Mouse (Mus musculus) left cerebral cortex, adult 2 months (tissue): ENCODE results near the gene Gm10134. TPM values are rescaled to one million over a fixed set of nuclear protein-coding genes. Genes with fewer than 3 reads are reported as not detected.
A peak's percentile ranks its signal among the peaks of the same experiment; 100 is the strongest.
"Not testable (repeated sequence)": the region's sequence is repeated elsewhere in the genome, so short reads cannot be mapped to it uniquely, and the experiment has no call there.

Experiments used
- DNase-seq, 2 experiments: peaks; one replicate each; pipeline ENCODE4 v3.0.0; 2021 to 2022; ENCODE audit warnings: low spot score in 2 of 2, mixed read lengths in 1 of 2; ENCODE audit errors: extremely low spot score in 1 of 2
- H3K27ac ChIP-seq: fragments of 200-600 bp; 2 replicates; pipeline ENCODE4 v1.8.1; 2022
- H3K4me3 ChIP-seq: fragments of 200-600 bp; 2 replicates; pipeline ENCODE4 v1.8.1; 2022
- CTCF ChIP-seq: fragments of 200-600 bp; IDR thresholded peaks from 2 replicates; pipeline ENCODE4 v1.8.1; 2022; ENCODE audit warnings: antibody characterized with exemption, mild to moderate bottlenecking, moderate library complexity
- intact Hi-C: fragments of 180-260 bp; cut with DNase I; formaldehyde crosslinking; loops from one replicate; pipeline ENCODE4 v1.15.1; 2025
- long read RNA-seq, 2 experiments: library from polyadenylated mRNA; stranded (forward); transcript quantifications; one replicate each; pipeline ENCODE4 v2.0.0; 2021; ENCODE audit warnings: borderline mapping rate in 2 of 2
- total RNA-seq, 2 experiments: library from RNA; stranded (reverse); gene quantifications; 2 replicates each; pipeline ENCODE4 v1.2.3; 2021

Gene Gm10134
- total RNA-seq, result 1 to 10 TPM in 1 of 2 experiments, not detected in 1; 1.9 TPM
- long read RNA-seq, experiment 1, result 0 reads
- long read RNA-seq, experiment 2, result 0 reads

DNA sequence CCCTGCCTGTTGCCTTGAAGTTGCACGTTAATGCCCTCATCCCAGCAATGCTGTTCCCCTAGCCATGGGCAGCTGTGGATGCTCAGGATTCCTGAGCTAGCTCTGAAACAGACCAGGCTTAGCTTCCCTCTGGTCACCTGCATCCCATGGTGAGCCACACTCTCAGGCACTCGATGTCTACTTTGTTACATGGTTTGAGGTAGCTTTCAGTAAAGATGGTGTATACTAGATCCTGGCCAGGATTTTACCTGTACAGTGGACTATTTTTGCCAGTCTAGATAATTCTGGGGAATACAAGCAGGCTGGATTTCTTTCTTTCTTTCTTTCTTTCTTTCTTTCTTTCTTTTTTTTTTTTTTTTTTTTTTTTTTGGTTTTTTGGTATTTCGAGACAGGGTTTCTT lies at the start of gene Gm10134:
Gene Gm10134, plus strand, starts transcription at position 301 of the 400 bp plus-strand sequence.
- intact Hi-C loops, result no loop called here
- Histone ChIP-seq H3K4me3 (no peak within 1 kb of the TSS), H3K27ac (no peak within 1 kb of the TSS)
- no peak for DNase-seq
- no peak for TF ChIP-seq CTCF

DNA sequence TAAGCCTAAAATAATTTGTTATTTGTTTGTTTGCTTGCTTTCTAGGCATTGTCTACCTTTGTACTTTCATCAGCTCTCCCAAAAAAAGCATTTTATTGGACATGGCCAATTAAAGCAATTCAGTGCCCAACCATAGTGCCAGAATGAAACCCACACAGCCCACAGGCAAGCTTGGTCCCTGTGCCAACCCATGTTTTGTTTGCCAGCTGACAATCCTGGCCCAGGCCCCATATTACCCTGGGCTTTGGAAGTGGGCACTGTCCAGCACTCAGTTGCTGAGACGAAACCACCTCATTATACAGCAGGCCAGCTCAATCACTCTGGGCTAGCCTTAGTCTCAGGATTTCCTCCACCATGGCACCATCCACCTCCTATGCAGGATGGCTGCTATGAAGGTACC lies 49.3 kb upstream of the Gm10134 start:
- DNase-seq, result no peak
- Histone ChIP-seq H3K27ac (no peak overlapping the region), H3K4me3 (no peak overlapping the region)
- intact Hi-C loops, result no loop called here
- no peak for TF ChIP-seq CTCF

DNA sequence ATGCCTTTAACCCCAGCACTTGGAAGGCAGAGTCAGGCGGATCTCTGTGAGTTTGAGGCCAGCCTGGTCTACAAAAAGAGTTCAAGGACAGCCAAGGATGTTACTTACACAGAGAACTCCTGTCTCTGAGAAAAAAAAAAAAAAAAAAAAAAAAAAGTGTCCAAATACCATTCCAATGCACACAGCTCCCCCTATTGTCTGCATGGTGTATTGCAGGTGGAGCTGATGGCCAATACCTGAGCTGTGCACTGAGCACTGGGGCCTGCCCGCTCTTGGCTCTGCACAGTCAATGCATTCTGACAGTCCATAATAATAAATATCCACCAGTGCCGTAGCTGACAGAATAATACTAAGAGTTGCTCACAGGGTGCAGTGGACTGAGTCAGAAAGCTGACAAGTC lies 42.0 kb upstream of the Gm10134 start:
- intact Hi-C loops, result loop anchor here (2.0 to 10.0 kb wide), 2 partner anchors 693 to 919 kb away; no protein-coding TSS in a partner anchor
- TF ChIP-seq CTCF, result peak; percentile 90
- DNase-seq, result peak; percentile 62 to 83
- H3K27ac ChIP-seq, result no peak overlapping the region
- H3K4me3 ChIP-seq, result no peak overlapping the region

DNA sequence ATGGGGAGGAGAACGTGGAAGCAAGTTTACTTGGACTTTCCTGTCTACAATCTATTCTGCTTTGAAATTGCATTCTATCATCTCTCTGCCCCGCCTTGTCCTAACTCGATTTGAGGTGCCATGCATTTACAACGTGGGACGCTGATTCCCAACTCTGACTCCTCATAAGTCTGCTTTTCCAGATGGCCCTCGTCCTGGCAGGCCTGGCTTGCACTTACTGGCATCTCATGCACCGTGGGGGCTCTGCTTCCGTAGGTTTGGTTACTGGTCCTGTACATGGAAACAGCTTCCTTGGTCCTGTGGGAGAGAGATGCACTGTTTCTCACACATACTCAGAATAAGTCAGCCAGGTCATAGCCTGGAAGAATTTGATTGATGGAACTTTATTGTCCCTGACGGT lies 41.0 kb upstream of the Gm10134 start:
- intact Hi-C loops, result loop anchor here (2.0 to 10.0 kb wide), 2 partner anchors 694 to 920 kb away; no protein-coding TSS in a partner anchor
- TF ChIP-seq CTCF, result no peak
- H3K4me3 ChIP-seq, result no peak overlapping the region
- H3K27ac ChIP-seq, result no peak overlapping the region
- DNase-seq, result no peak

DNA sequence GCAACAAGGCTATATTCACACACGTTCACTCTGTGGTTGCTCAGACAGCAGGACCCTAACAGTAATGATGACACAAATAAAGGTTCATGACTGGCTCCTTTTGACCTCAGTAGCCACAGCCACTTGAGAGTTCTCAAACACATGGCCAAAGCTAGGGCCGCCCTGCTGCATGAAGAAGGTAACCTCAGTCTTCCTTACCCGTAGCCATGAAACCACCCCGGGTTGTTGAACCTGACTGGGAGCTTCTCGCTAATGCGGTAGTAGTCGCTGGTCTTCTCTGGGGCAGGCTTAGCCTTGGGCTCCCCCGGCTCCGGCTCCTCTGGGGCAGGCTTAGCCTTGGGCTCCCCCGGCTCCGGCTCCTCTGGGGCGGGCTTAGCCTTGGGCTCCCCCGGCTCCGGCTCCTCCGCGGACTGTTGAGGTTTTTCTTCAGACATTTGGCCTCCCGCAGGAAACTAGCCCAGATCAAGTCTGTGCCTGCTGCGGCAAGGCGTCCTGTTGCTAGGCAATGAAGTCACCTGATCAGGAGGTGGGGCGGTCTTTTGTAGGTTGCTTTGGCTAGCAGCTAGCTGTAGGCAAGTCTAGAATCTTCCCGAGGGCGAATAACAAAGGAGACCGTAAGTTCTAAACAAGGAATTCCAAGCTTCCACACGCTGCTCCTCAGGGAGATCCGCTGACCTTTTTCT lies 39.9 kb upstream of the Gm10134 start, which contains the start of gene 1700007K13Rik:
Gene 1700007K13Rik, minus strand, starts transcription at position 497 of the 683 bp plus-strand sequence.
- no peak for TF ChIP-seq CTCF
- intact Hi-C loops, result loop anchor here (2.0 to 10.0 kb wide), 2 partner anchors 695 to 921 kb away; no protein-coding TSS in a partner anchor
- peak within 1 kb of the TSS; percentile 41 for H3K4me3 ChIP-seq
- peak; percentile 71 to 77 for DNase-seq
- H3K27ac ChIP-seq, result peak within 1 kb of the TSS; percentile 69; the same call in 1 of the 2 replicates

DNA sequence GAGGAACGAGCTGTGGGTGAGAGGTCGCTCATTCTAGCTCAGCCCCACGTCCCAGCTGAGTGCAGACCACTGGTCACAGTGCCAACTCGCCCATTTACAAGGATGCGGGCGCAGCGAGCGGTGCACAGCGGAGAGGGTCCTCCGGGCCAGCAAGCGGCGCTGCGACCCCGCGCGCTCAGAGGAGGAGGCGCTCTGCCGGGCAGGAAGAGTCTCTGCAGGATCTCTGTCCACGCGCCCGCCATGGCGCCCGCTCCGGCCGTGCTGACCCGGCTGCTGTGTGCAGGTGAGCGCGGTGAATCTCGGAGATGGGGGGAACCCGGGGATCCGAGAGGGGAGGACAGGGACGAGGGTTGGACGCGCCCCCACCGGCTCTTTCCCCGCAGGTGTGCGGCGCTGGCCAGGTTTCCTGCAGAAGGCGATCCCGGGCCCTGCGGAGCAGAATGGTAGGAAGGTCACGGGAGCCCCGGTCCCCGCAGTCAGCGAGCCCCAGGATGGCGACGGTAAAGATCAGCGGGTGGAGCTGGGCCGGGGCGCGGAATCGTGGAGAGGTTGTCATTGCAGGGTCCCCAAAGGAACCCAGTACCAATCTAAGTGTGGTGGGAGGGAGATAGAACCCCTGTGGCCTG lies 37.9 kb upstream of the Gm10134 start, which contains the start of gene Mrps2:
Gene Mrps2, plus strand, starts transcription at position 207 of the 626 bp plus-strand sequence.
- Histone ChIP-seq H3K27ac (peak within 1 kb of the TSS; percentile 89), H3K4me3 (peak within 1 kb of the TSS; percentile 69)
- peak; percentile 88 for TF ChIP-seq CTCF
- peak; percentile 88 for DNase-seq
- intact Hi-C loops, result loop anchor here (10.0 kb wide), 1 partner anchor 923 kb away; no protein-coding TSS in a partner anchor

DNA sequence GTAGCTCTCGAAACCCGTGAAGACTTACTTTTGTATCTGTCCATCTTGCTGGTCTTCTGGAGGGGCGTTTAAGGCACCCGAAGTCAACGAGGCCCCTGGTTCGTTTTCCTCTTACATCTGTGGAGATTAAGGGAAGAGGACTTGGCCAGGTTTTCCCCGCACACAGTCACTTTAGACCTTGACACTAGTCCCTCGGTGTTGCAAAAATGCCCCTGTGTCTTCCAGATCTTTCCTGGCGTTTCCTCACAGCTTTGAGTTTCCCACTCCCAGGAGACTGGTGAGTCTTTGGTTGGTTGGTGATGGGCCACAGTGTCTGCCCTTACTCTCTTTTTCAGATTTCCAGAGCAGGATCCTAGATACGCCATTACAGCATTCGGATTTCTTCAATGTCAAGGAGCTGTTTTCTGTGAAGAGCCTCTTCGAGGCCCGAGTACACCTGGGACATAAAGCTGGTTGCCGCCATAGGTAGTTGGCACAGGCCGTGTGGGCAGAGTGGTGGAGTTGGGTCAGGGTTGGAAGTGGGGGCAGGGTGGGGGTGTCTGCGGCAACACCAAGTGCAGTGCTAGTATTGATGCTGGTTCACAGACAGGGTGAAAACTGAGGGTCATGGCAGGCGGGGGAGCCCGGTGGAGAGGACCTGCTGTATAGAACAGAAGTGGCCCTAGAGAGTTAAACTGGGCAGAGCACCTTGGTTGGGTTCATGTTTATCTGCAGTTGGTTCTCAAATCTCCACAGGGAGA lies 37.2 kb upstream of the Gm10134 start:
- Histone ChIP-seq H3K27ac (peak overlapping the region; percentile 89), H3K4me3 (peak overlapping the region; percentile 69)
- no peak for TF ChIP-seq CTCF
- intact Hi-C loops, result loop anchor here (10.0 kb wide), 1 partner anchor 924 kb away; no protein-coding TSS in a partner anchor
- peak in 1 of 2 experiments; percentile 7 for DNase-seq

DNA sequence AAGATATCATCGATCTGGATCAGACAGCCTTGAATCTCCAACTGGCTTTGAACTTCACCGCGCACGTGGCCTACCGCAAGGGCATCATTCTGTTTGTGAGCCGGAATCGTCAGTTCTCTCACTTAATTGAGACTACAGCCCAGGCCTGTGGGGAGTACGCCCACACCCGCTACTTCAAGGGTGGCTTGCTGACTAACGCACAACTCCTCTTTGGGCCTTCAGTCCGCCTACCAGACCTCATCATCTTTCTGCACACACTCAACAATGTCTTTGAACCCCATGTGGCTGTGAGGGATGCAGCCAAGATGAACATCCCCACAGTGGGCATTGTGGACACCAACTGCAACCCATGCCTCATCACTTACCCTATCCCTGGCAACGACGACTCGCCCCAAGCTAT lies 36.4 kb upstream of the Gm10134 start:
- Histone ChIP-seq H3K4me3 (no peak overlapping the region), H3K27ac (no peak overlapping the region)
- intact Hi-C loops, result loop anchor here (10.0 kb wide), 1 partner anchor 925 kb away; no protein-coding TSS in a partner anchor
- TF ChIP-seq CTCF, result no peak
- peak in 1 of 2 experiments; percentile 5 for DNase-seq

DNA sequence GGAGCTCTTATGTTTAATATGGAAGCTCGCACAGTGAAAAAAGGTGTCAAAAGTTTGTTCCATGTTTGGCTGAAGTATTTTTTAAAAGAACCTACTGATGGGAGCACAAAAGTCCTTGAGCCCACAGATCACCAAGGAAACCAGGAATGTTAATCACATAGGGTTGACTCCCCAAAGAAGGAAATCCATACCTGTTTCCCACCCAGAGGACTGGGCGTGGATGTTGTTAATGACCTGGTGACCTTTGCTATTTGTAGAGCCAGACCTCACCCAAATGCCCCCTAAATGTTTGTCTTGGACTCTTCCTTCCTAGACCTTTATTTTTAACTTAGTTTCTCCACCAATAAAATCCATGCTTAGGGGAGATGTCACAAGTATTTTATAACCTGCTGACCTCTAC lies 35.3 kb upstream of the Gm10134 start:
- TF ChIP-seq CTCF, result no peak
- intact Hi-C loops, result no loop called here
- Histone ChIP-seq H3K27ac (no peak overlapping the region), H3K4me3 (no peak overlapping the region)
- DNase-seq, result peak in 1 of 2 experiments; percentile 1

DNA sequence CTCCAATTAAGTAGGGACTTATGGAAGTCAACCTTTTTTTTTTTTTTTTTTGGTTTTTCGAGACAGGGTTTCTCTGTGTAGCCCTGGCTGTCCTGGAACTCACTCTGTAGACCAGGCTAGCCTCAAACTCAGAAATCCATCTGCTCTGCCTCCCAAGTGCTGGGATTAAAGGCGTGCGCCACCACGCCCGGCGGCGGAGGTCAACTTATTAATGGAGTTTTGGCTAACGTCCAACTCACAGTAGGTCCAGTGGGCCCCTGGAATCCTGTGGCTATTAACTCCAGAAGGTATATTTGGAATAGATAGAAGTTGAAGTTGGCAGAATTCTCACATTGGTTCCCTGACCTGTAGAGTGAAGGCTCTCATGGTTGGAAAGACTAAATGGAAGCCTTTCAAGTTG lies 33.9 kb upstream of the Gm10134 start:
- intact Hi-C loops, H3K4me3 ChIP-seq, H3K27ac ChIP-seq: not testable (repeated sequence)
- peak in 1 of 2 experiments; percentile 8 for DNase-seq

DNA sequence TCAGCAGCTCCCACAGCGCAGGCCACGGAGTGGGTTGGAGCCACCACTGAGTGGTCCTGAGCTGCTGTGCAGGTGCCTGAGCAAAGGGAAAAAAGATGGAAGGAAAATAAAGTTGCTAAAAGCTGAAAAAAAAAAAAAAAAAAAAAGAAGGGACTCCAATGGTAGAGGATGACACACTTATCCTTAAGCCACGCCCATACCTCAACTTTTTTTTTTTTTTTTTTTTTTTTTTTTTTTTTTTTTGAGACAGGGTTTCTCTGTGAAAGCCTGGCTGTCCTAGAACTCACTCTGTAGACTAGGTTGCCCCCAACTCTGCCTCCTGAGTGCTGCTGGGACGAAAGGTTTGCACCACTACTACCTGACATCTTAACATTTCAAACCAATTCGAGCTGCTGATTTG lies 27.9 kb upstream of the Gm10134 start:
- intact Hi-C loops, H3K4me3 ChIP-seq, DNase-seq, H3K27ac ChIP-seq: not testable (repeated sequence)
